Mouse (Mus musculus) midbrain, postnatal 0 days (tissue): ENCODE results near the gene Catsperg1. TPM values are rescaled to one million over a fixed set of nuclear protein-coding genes. Genes with fewer than 3 reads are reported as not detected.

ENCODE experiments used
- ATAC-seq: fragments of 200-750 bp; cut with Nextera tagmentation; 2 replicates; pipeline ENCODE4 v1.8.0; 2017; ENCODE audit warnings: moderate number of reproducible peaks, mild to moderate bottlenecking, moderate TSS enrichment, moderate library complexity; ENCODE audit not compliant: low FRiP score
- DNase-seq: peaks from one replicate; pipeline ENCODE4 v3.0.0-alpha.2; 2015; ENCODE audit warnings: low spot score
- H3K27ac ChIP-seq: fragments of 300-500 bp; sonication (generic); 2 replicates; pipeline ENCODE4 v1.5.1; 2014; ENCODE audit warnings: low read depth, mild to moderate bottlenecking, low read length, mixed read lengths
- H3K27me3 ChIP-seq: fragments of 300-500 bp; sonication (generic); 2 replicates; pipeline ENCODE4 v1.6.1; 2014; ENCODE audit warnings: low read length, control low read depth, mixed read lengths; ENCODE audit not compliant: insufficient read depth
- H3K36me3 ChIP-seq: fragments of 300-500 bp; sonication (generic); 2 replicates; pipeline ENCODE4 v1.6.1; 2014; ENCODE audit warnings: low read length, control low read depth, mixed read lengths; ENCODE audit not compliant: insufficient read depth
- H3K4me1 ChIP-seq: fragments of 300-500 bp; sonication (generic); 2 replicates; pipeline ENCODE4 v1.6.1; 2014; ENCODE audit warnings: mild to moderate bottlenecking, control low read depth, antibody characterized with exemption, low read length, mixed read lengths; ENCODE audit not compliant: insufficient read depth
- H3K4me2 ChIP-seq: fragments of 300-500 bp; sonication (generic); 2 replicates; pipeline ENCODE4 v1.6.1; 2014; ENCODE audit warnings: low read depth, mild to moderate bottlenecking, low read length, mixed read lengths; ENCODE audit not compliant: poor library complexity, severe bottlenecking
- H3K4me3 ChIP-seq: fragments of 300-500 bp; sonication (generic); 2 replicates; pipeline ENCODE4 v1.5.1; 2014; ENCODE audit warnings: low read depth, mild to moderate bottlenecking, low read length, moderate library complexity
- H3K9ac ChIP-seq: fragments of 300-500 bp; sonication (generic); replicated peaks from 2 replicates; pipeline ENCODE4 v1.6.1; 2014; ENCODE audit warnings: mild to moderate bottlenecking, low read length, moderate library complexity, mixed read lengths; ENCODE audit not compliant: poor library complexity, severe bottlenecking
- H3K9me3 ChIP-seq: fragments of 300-500 bp; sonication (generic); 2 replicates; pipeline ENCODE4 v1.6.1; 2016; ENCODE audit warnings: low read length, control low read depth
- CTCF ChIP-seq: IDR thresholded peaks from 2 replicates; pipeline ENCODE4 v1.5.1; 2016; ENCODE audit warnings: antibody characterized with exemption, mild to moderate bottlenecking
- WGBS: fragments of 180-500 bp; shearing (Covaris S2); extraction: QIAGEN DNeasy Blood & Tissue Kit; methylation state at CpG from one replicate; pipeline ENCODE4 v1.1.7; 2014; 5-methylcytosine and 5-hydroxymethylcytosine counted together
- polyA plus RNA-seq: library from polyadenylated mRNA; unstranded; fragments of >200 nt; fragmentation: Nextera tagmentation; extraction: Ambion mirVana; gene quantifications from 2 replicates; pipeline ENCODE4 v1.2.1, GENCODE M21; 2015
- total RNA-seq: library from RNA; depleted of rRNA; stranded (reverse); fragments of >200 nt; gene quantifications from 2 replicates; pipeline ENCODE4 v1.2.3, GENCODE M21; 2014

Catsperg1 gene
- total and polyA plus RNA-seq, 2 experiments from 2014 or later: 2.9 to 3.2 TPM

DNA sequence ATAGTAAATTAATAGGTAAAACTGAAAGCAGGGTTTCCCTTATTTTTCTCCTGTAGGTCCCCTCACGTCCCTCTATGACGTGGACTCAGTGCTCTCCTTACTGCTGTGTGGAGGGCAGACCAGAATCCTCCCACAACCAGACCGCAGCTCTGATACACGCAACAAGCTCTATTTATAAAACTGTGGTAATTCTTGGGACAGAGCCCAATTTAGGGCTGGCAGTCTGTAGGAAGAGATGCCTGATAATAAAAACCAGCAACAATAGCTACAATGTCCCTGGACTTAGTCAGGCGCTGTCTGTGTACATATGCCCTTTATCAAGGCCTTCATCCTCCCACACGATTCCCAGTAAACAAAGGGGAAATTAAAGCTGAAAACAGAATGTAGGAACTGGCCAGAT, 19.9 kb upstream of the Catsperg1 start:
- Histone ChIP-seq H3K4me3 (no peak overlapping the region), H3K27me3 (peaks cover 14% of the 10 kb centered on the region), H3K27ac (no peak overlapping the region), H3K36me3 (no peaks in the 10 kb centered on the region), H3K4me1 (no peaks in the 10 kb centered on the region), H3K4me2 (no peak overlapping the region), H3K9ac (no peak overlapping the region), H3K9me3 (no peaks in the 10 kb centered on the region)
- TF ChIP-seq CTCF: no peak
- 74% methylated on average over 6 of the region's 6 CpGs for WGBS
- DNase-seq (no peak), ATAC-seq (no peak)

DNA sequence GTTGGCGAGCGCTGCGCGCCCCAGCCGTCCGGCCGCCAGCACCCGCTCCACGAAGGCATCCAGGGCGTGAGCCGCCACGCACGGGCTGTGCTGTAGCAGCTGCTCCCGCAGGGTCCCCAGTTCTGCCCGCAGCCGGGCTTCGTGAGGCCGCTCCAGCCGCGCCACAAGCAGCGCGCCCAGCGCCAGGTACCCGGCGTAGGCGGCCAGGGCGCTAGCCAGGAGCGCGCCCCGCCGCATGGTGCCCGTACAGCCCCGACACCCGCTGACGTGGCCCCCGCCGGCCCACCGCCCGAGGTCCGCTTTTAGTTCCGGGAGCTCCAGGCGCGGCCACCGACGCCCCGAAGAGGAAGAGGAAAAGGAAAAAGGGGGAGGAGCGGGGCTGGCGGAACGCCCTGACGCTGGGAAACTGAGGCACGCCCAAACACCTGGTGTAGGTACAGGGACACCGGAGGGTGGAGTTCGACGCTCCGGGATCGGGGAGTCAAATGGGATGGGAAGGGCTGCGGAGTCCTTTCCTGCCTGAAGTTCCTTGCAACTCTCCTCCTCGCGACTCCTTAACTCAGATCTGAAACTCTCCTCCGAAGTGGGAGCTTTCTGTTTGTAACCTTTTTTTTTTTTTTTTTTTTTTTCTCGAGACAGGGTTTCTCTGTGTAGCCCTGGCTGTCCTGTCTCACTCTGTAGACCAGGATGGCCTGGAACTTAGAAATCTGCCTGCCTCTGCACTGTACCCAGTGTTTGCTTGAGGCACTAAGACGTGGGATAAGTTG, 18.6 kb upstream of the Catsperg1 start, which contains the start of gene Kcnk6:
Gene Kcnk6 (minus strand): TSS at position 269 of the 767 bp plus-strand sequence.
- Histone ChIP-seq H3K27me3 (peaks cover 14% of the 10 kb centered on the region), H3K4me2 (peak within 1 kb of the TSS; percentile 96), H3K9me3 (no peaks in the 10 kb centered on the region), H3K36me3 (no peaks in the 10 kb centered on the region), H3K27ac (no peak within 1 kb of the TSS), H3K9ac (peak within 1 kb of the TSS; percentile 50; the same call in 1 of the 2 replicates), H3K4me1 (no peaks in the 10 kb centered on the region), H3K4me3 (peak within 1 kb of the TSS; percentile 46)
- ATAC-seq: peak; percentile 20; the same call in 1 of the 2 replicates
- TF ChIP-seq CTCF: no peak
- WGBS: 2% methylated on average over 60 of the region's 62 CpGs
- DNase-seq: no peak

DNA sequence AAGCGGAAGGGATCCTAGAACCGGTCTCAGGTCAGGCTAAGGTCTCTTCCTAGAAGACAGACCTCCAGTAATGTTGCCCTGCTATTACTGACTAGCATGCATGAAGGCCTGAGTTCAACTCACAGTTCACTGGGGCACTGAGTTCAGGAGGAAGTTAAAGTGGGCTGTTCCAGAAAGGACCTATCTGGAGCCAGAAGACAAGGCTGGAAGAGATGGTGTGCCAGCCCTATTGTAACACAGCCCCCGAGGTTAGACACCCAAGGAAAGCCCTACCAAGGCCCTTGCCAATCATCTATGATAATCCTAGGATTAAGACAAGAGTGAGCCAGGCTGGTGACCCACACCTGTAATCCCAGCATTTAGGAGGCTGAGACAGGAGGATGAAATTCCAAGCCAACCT, 17.7 kb upstream of the Catsperg1 start:
- Histone ChIP-seq H3K4me3 (no peak overlapping the region), H3K9ac (no peak overlapping the region), H3K4me2 (peak overlapping the region; percentile 96; the same call in 1 of the 2 replicates), H3K9me3 (no peaks in the 10 kb centered on the region), H3K4me1 (no peaks in the 10 kb centered on the region), H3K27me3 (peaks cover 14% of the 10 kb centered on the region), H3K27ac (no peak overlapping the region), H3K36me3 (no peaks in the 10 kb centered on the region)
- DNase-seq: no peak
- WGBS: 47% methylated on average over 3 of the region's 3 CpGs
- TF ChIP-seq CTCF: no peak
- no peak for ATAC-seq

DNA sequence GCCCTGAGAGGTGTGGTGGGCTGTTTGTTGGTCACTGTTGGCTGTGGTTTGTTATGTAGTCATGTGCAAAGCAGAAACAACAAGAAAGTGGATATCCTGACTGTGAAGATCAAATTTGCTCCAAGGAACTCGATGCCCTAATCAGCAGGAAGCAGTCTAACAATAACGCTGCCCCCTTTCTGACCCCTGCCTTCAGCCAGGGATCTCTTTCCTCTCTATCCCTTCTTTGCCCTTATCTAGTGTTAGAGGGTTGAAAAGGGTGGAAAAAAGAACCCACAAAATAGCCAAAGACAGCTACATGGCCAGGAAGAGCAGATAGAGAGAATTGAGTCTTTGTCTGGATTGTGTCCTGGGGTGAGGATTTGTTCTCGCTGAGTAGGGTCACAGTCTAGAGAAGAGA, 16.7 kb upstream of the Catsperg1 start:
- ATAC-seq: no peak

DNA sequence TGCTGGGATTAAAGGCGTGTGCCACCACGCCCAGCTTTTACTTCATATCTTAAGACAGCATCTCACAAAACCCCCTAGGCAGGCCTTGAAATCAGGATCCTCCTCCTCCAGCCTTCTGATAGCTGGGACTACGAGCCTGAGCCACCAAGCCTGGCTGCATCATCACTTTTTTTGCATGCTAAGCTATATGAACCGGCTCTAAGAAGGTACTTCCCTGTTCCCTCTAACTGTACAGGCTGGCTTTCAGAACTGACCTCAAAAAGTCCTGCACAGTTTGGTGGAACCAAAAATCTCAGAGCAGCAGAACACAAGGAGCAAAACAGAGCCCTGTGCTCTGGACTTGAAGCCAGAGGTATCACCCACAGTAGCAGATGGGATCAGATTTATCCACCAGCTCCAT, 14.4 kb upstream of the Catsperg1 start:
- Histone ChIP-seq H3K4me3 (no peak overlapping the region), H3K27ac (no peak overlapping the region), H3K9me3 (no peaks in the 10 kb centered on the region), H3K36me3 (no peaks in the 10 kb centered on the region), H3K9ac (no peak overlapping the region), H3K4me2 (no peak overlapping the region), H3K27me3 (peaks cover 14% of the 10 kb centered on the region), H3K4me1 (peaks cover 5% of the 10 kb centered on the region; the same call in 1 of the 2 replicates)
- no peak for ATAC-seq
- no peak for DNase-seq
- 74% methylated on average over 4 of the region's 4 CpGs for WGBS
- TF ChIP-seq CTCF: no peak

More for the DNA sequence above, 16.7 kb upstream of the Catsperg1 start:
- Histone ChIP-seq H3K27me3 (peaks cover 14% of the 10 kb centered on the region), H3K9ac (no peak overlapping the region), H3K9me3 (no peaks in the 10 kb centered on the region), H3K27ac (no peak overlapping the region), H3K4me3 (no peak overlapping the region), H3K4me2 (no peak overlapping the region), H3K36me3 (no peaks in the 10 kb centered on the region), H3K4me1 (peaks cover 1% of the 10 kb centered on the region; the same call in 1 of the 2 replicates)
- DNase-seq: no peak
- 17% methylated on average over 3 of the region's 3 CpGs for WGBS
- no peak for TF ChIP-seq CTCF

DNA sequence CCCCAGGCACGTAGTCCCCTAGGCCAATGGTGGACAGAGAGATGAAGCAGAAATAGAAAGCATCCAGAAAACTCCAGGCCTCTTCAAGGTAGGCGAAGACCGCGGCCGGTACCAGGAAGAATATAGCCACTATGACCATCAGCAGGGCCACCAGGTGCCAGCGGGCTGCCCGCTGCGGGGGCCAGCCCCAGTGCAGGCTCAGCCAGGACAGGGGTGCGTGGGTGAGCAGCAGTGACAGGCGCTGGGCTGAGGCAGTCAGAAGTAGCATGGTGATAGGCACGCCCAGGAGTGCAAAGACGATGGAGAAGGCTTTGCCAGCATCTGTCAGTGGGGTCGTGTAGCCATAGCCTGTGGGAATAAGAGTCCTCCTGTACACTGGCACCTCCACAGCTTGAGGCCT, 11.7 kb upstream of the Catsperg1 start:
- DNase-seq (no peak), ATAC-seq (0 out of 2 replicates have a peak, but pooled peaks have one; percentile 11)
- 68% methylated on average over 13 of the region's 13 CpGs for WGBS
- peak overlapping the region; percentile 38; the same call in 1 of the 2 replicates for H3K27ac ChIP-seq
- no peak for TF ChIP-seq CTCF
- H3K36me3 ChIP-seq: no peaks in the 10 kb centered on the region
- peak overlapping the region; percentile 20 for H3K4me3 ChIP-seq
- peak overlapping the region; percentile 42; the same call in 1 of the 2 replicates for H3K9ac ChIP-seq
- H3K9me3 ChIP-seq: no peaks in the 10 kb centered on the region
- H3K4me1 ChIP-seq: peaks cover 5% of the 10 kb centered on the region; the same call in 1 of the 2 replicates
- no peaks in the 10 kb centered on the region for H3K27me3 ChIP-seq
- peak overlapping the region; percentile 35 for H3K4me2 ChIP-seq
